Mouse (Mus musculus): ENCODE measurements around the gene Clstn1. TPM values are rescaled to one million over a fixed set of nuclear protein-coding genes. Genes with fewer than 3 reads are reported as not detected.

The Clstn1 gene
- polyA plus RNA-seq, 1 experiment from 2014 or later: 138 TPM

DNA sequence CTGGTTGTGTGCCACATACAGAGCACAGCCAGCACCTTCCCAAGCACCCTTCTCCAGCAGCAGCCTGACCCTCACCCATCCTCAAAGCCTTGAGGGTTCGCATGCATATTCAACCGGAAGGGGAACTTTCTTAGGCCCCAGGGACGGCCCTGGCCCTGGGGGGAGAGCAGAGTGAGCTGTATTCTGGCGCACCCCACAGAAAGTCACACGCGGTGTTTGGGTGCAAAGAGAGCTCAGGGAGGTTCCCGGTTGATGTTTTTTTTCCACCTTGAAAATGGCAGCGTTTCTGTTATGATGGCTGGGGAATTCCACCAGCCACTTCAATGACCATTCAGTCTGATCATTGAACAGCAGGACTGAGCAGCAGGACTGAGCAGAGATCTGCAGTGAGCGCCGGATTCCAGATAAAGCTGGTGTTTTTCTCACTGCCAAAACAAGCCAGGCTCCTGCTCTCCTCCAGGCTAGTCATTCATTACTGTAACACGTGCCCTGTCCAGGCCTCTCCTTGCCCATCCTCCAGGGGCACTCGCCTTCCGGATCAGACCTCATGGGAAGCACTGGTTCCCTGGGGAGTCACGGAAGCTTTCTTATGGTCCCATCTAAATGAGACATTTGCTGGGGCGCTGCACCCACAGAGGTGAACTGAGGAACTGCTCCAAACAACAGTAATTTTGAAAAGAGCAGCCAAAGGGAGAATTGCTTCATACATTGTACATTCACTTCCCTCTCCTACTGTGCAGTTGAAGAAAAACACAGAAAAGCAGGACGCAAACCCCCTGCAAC is 110.1 kb downstream of the Clstn1 start:
- no peak for ATAC-seq (ENCODE audit: low FRiP score)
- H3K9me3 ChIP-seq (replicated peaks): no peaks in the 10 kb centered on the region
- no peak overlapping the region for H3K4me3 ChIP-seq
- peaks cover 34% of the 10 kb centered on the region for H3K27me3 ChIP-seq
- H3K27ac ChIP-seq: no peak overlapping the region
- no peak overlapping the region for H3K9ac ChIP-seq
- no peaks in the 10 kb centered on the region for H3K36me3 ChIP-seq
- 36% methylated on average over 16 of the region's 16 CpGs for WGBS
- H3K4me2 ChIP-seq (replicated peaks): no peak overlapping the region
- H3K4me1 ChIP-seq: peaks cover 8% of the 10 kb centered on the region; the same call in 1 of the 2 replicates

GRCm38 (mm10) chr4:149697506-149698196 is 111.4 kb downstream of the Clstn1 start:
- H3K4me1 ChIP-seq: peaks cover 8% of the 10 kb centered on the region; the same call in 1 of the 2 replicates
- no peak for ATAC-seq (ENCODE audit: low FRiP score)

GRCm38 (mm10) chr4:149698197-149698821 is 112.0 kb downstream of the Clstn1 start:
- Histone ChIP-seq H3K9me3 (replicated peaks) (no peaks in the 10 kb centered on the region), H3K36me3 (no peaks in the 10 kb centered on the region), H3K4me3 (peak overlapping the region; percentile 39), H3K4me1 (peaks cover 8% of the 10 kb centered on the region; the same call in 1 of the 2 replicates), H3K9ac (peak overlapping the region; percentile 54), H3K4me2 (replicated peaks) (peak overlapping the region; percentile 67), H3K27me3 (peaks cover 34% of the 10 kb centered on the region), H3K27ac (no peak overlapping the region)
- ATAC-seq (ENCODE audit: low FRiP score): peak; percentile 77
- WGBS: 2% methylated on average over 35 of the region's 35 CpGs

More at GRCm38 (mm10) chr4:149697506-149698196, 111.4 kb downstream of the Clstn1 start:
- Histone ChIP-seq H3K27ac (no peak overlapping the region), H3K4me2 (replicated peaks) (peak overlapping the region; percentile 67), H3K9ac (peak overlapping the region; percentile 54), H3K36me3 (no peaks in the 10 kb centered on the region), H3K4me3 (peak overlapping the region; percentile 39), H3K9me3 (replicated peaks) (no peaks in the 10 kb centered on the region), H3K27me3 (peaks cover 34% of the 10 kb centered on the region)
- WGBS: 13% methylated on average over 15 of the region's 15 CpGs

Small RNA genes within 50 kb of the gene (microRNA-seq; reads per million reads assigned to microRNA genes)
- gene Mir5616: not detected
- not detected for gene Mir7023

Other genes with a start within 250 kb of the Clstn1 start
- gene Ube4b, start 159.7 kb upstream of the Clstn1 start, polyA plus RNA-seq (2016; fragmentation: Nextera tagmentation; extraction: Ambion mirVana): 82.8 and 92.7 TPM in 2 replicates
- gene Rbp7, start 131.5 kb upstream of the Clstn1 start, polyA plus RNA-seq (2016; fragmentation: Nextera tagmentation; extraction: Ambion mirVana): not detected in 2 replicates
- gene Tmem274, start 109.1 kb upstream of the Clstn1 start, polyA plus RNA-seq (2016; fragmentation: Nextera tagmentation; extraction: Ambion mirVana): 0.37 and 0.40 TPM in 2 replicates
- gene Nmnat1, start 101.3 kb upstream of the Clstn1 start, polyA plus RNA-seq (2016; fragmentation: Nextera tagmentation; extraction: Ambion mirVana): 12.1 and 13.8 TPM in 2 replicates
- 46.7 and 46.8 TPM in 2 replicates for gene Lzic, start 101.2 kb upstream of the Clstn1 start, polyA plus RNA-seq (2016; fragmentation: Nextera tagmentation; extraction: Ambion mirVana)
- 79.0 and 87.1 TPM in 2 replicates for gene Ctnnbip1, start 68.2 kb upstream of the Clstn1 start, polyA plus RNA-seq (2016; fragmentation: Nextera tagmentation; extraction: Ambion mirVana)
- 16.9 and 19.6 TPM in 2 replicates for gene Pik3cd, start 116.1 kb downstream of the Clstn1 start, polyA plus RNA-seq (2016; fragmentation: Nextera tagmentation; extraction: Ambion mirVana)
- 39.6 and 39.7 TPM in 2 replicates for gene Tmem201, start 151.6 kb downstream of the Clstn1 start, polyA plus RNA-seq (2016; fragmentation: Nextera tagmentation; extraction: Ambion mirVana)
- 18.8 and 18.9 TPM in 2 replicates for gene Slc25a33, start 187.8 kb downstream of the Clstn1 start, polyA plus RNA-seq (2016; fragmentation: Nextera tagmentation; extraction: Ambion mirVana)

All from hindbrain, embryonic 12.5 days (tissue).